Mouse (Mus musculus) lung, postnatal 10 days (tissue): Measurements from ENCODE around the gene Prdm11.

ENCODE experiments used
- DNase-seq: peaks from one replicate; pipeline ENCODE4 v3.0.0; 2021

Prdm11 gene

DNA sequence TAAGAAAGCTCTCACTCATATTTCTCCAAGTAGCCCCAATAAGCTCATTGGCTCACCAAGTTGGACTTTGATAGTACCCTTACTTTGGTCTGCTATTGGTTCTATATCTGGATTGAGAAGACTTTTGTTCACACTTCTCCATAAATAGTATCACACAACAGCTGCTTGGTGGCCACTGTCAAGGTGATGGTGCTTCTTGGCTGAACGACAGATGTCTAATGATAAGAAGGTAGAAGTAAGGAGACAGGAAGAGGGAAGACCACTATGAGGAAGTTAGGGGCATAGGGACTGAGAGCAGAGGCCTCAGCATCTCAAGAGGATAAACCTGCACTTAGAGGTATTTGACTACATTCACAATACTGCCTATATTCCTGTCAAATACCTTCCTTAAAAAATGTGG lies 81.6 kb downstream of the Prdm11 start:
- DNase-seq, result no peak

GRCm38 (mm10) chr2:92958640-92959039 lies 87.3 kb downstream of the Prdm11 start:
- DNase-seq, result peak; percentile 23

GRCm38 (mm10) chr2:92956943-92957342 lies 89.0 kb downstream of the Prdm11 start:
- no peak for DNase-seq

DNA sequence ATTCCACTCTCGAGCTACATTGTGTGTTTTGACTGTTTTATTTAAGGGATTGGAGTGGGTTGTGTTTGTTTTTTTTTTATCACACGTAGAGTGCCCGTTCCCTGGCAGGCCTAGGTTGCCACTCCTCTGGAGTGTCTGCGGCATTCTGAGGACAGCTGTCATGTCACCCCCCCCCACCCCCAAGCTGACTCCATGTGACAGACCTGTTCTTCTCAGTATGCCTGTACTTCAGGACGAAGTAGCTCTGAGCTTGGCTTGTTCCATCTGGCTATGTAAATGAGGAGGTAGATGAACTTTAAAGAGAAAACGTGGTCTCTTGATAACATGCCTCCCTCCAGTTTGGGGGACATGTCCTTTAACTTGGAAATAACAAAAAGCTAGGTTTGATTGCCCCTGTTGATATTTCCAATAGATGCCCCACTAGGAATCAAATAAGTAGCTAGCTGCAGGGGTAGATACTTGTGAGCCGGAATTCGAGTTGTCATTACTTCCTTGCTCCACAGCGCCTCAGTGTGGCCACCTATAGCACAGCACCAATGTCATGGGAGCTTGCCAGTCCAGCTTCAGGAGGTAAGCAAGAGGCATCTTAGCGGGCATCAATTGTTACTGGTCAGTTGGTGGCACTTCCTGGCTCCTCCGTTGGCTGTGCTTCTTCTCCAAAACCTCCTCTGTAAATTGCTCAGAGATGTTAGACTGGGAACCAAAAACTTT lies 91.4 kb downstream of the Prdm11 start:
- peak; percentile 83 for DNase-seq

DNA sequence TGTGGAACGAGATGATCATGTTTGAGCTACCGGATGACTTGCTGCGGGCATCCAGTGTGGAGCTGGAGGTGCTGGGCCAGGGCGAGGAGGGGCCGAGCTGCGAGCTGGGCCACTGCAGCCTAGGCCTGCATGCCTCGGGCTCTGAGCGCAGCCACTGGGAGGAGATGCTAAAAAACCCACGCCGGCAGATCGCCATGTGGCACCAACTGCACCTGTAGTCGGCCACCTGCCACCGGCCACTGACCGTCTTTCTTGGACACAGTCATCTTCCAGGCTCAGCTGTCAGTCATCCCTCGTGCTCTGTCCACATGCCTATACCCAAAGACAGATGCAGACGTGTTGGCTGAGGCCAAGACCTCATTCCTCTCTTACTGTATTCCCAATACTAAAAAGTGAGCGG lies 92.5 kb downstream of the Prdm11 start:
- no peak for DNase-seq

DNA sequence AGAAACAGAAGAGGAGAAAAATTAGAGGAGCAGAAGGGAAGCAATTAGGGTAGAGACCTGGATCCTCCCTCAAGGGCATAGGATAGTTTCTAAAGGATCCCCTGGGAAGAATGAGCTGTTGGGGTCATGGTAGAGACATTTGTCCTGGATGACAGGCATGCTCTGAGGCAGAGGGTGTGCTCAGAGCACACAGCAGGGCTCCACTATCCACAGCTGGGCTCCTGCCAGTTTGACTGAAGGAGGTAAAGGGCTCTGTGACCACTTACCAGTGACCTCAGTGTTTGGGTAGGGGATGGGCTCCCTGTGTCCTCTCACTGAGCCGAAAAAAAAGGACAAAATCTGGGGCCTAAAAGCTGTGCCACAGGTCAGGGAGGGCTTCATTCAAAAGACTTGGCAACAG lies 96.4 kb downstream of the Prdm11 start:
- DNase-seq, result no peak

DNA sequence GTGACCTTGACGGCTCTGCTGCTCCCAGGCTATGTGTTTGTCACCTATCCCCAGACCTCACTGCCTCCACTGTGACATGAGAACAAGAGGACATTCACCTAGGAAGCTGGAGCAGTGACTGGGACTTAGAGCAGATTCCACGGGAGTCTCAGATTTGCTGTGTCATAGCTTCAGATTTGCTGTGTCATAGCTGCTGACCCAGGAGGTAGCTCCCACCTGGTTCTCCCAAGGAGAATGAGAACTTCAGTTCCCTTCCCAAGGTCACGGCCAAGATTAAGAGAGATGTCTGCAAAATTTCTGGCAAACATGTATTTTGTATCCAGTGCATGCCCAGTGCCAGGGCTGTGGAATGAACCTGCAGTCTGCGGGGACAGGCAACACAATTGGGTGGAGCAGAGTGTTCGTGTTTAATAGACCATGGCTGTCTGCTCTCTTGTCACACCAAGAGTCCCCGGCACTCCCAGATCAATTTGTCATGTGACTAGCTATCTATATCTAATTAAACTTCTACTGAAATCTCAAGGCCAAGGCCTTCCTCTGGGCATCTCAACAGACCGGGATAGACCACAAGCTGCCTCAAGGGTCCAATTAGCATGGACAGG lies 97.2 kb downstream of the Prdm11 start:
- no peak for DNase-seq

DNA sequence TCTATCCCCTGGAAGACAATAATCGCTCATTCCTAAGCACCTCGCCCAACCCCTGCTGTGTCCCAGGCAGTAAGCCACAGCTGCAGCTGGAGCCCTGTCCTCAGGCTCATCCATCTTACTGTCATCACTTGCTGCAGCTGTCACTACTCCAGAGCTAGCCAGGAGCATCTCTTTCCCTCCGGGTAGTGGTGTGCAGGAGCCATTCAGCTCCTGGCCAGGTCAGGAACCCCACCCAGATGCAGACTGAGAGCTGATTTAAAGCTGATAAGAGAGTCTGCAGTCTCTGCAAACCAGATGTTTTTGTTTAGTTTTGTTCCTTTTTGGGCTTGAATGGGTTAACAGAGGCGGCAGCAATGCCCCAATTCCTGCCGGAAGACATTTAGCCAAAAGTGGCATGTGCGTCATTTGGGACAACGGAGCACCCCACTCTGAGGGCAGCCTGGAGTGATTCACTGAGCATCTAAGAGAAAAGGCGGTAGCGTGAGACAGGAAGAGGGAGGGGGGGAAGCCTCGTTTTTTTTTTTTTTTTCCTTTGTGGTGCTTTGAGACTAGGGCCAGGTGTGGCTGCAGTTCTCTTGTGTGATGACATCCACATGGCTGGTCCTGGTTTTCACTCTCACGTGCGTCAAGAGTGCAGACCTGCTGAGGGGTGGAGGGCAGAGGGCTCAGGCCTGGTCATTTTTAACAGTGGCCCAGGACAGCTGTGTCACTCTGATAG lies 97.8 kb downstream of the Prdm11 start:
- DNase-seq, result peak; percentile 31

- no peak for DNase-seq
These were observed 100.0 kb downstream of the Prdm11 start for GRCm38 (mm10) chr2:92945824-92946598.

GRCm38 (mm10) chr2:92945125-92945746 lies 100.7 kb downstream of the Prdm11 start:
- no peak for DNase-seq

DNA sequence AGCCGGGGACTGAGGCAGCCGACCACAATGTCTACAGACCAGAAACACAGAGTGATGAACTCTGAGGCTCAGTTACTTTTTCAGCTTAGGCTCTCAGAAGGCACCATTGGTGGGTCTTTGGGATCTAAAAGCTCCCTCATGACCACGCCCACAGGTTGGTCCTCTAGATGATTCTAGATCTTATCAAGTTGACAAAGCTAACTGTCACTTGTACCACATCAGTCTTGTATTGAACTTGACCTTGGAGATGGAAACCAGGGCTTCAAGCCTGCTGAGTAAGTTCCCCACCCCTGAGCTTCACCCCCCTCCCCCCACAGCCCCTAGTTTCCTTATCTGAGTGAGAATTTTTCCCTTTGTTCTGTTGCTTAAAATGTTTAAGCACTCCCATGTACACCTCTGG lies 101.6 kb downstream of the Prdm11 start:
- no peak for DNase-seq

DNA sequence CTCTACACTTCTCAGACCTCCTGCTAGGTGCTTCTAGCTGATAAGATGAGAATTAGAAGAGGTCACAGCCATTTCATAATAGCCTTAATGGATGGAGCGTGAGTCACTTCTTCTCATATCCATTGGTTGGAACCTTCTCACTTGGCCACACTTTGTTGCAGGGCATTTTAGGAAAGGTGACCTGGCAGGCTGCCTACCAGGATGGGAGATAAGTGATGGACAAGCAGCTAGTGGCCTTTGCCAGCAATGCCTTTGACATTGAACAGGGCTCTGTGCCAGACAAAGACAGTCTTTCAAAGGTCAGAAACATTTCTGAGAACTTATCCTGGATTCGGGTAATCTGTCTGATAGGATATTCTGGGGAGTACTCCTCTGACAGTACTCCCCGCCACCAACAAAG lies 102.6 kb downstream of the Prdm11 start:
- no peak for DNase-seq

- DNase-seq, result no peak
These were observed 104.5 kb downstream of the Prdm11 start for GRCm38 (mm10) chr2:92941463-92941862.

DNA sequence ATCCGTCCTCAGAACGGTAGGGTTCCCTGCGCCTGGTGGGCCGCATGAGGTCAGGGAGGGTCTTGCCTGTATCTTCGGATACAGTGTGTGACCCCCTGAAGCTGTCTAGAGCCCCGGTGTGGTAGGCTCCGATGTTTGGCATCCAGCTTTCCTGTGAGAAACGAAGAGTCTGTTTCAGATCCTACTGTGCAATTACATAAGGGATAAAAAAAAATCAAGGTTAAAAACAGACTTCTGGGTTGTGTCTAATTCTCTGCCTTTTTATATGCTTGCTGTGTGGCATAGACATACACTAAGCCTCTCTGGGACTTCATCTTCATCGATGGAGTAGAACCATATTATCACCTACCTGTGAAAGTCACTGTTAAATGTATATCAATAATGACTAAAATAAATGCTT lies 105.0 kb downstream of the Prdm11 start:
- DNase-seq, result no peak

DNA sequence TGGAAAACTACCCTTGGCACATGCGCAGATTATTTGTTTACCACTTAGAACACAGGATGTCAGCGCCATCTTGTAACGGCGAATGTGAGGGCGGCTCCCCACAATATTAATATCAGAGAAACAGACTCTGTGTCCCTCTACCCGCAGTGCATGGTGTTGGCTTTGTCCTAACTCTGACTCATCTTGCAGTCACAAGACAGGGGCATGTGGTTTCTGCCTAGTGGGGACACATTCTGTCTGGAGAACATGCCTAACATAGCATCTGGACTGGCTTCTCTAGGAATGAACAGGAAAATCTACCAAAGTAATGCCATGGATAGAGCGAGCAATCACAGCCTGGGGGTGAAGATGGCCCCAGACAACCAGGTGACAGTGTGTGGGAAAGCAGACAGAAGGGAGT lies 107.1 kb downstream of the Prdm11 start:
- no peak for DNase-seq

- DNase-seq, result no peak
These were observed 107.9 kb downstream of the Prdm11 start for GRCm38 (mm10) chr2:92938063-92938462.

DNA sequence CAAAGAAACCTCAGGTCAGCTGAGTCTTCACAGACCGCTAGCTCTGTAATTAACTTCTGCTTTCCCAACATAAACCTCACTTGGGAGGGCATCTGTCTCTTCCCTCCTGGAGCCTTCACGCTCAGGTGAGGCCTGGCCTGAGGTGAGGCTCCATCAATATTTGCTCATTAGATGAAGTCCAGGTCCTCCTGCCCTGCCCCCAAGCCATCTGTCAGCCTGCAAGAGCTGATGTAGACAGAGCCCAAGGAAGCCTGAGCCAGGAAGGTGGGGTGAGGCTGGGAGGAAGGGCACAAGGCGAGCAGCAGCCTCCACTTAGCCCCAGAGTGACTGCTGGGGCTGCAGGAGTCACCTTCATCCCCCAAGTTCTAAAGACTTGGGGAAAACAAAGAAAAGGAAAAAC lies 110.5 kb downstream of the Prdm11 start:
- DNase-seq, result no peak

DNA sequence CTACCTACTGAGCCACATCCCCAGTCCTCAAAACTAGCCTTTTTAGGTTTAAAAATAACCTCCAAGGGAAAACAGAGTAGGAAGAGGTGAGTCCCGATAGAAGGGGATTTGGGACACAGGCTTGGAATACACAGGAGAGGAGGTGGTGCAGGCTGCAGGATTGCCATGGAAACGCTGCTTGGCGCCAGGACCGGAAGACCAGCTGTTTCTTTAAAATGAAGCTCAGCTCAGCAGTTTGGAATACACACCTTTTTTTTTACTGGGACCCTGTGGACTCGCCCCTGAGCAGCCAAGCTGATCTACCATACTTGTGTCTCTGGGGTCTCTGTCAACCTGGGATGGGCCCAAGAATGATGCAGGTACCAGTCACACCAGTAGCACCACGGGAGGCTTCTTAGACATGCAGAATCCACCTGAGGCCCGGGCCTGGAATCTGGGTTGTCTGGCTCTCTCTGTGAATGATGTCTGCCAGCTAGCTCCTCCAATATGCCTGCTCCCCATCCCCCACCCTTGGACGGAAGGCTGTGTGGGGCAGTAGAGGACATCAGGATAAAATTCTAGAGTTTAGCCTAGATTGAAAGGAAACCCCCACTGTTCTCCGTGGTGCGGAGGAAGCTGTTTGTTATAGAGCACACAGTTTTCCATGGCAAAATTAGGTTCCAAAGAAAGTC lies 111.5 kb downstream of the Prdm11 start:
- DNase-seq, result no peak

GRCm38 (mm10) chr2:92933379-92933778 lies 112.6 kb downstream of the Prdm11 start:
- no peak for DNase-seq

DNA sequence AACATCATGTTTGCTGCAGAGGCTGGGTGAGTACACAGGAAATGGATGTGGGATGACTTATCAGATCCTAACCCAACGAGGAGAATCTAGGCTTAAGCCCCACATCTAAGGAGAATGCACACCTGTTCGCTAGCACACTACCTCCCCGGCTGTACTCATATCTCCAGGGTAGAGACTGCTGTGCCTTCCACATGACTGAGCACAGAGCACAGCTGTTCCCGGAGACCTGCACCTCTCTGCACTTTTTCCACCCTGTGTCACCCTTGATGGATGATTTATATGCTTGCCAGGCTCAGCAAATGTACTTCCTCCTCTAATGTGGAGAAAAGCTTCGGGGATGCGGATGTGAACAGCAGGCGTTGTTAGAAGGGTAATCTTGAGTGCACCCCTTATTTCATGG lies 114.9 kb downstream of the Prdm11 start:
- no peak for DNase-seq

GRCm38 (mm10) chr2:92929696-92930095 lies 116.3 kb downstream of the Prdm11 start:
- DNase-seq, result no peak

GRCm38 (mm10) chr2:92924677-92925259 lies 121.2 kb downstream of the Prdm11 start:
- no peak for DNase-seq
